Mouse (Mus musculus): ENCODE measurements at regions not wholly inside any gene's neighbourhood (a gene's known extent, or its start where the extent isn't known, plus 50 kb on each side); places are given as distances from the start of the nearest gene placed in this dataset.

DNA sequence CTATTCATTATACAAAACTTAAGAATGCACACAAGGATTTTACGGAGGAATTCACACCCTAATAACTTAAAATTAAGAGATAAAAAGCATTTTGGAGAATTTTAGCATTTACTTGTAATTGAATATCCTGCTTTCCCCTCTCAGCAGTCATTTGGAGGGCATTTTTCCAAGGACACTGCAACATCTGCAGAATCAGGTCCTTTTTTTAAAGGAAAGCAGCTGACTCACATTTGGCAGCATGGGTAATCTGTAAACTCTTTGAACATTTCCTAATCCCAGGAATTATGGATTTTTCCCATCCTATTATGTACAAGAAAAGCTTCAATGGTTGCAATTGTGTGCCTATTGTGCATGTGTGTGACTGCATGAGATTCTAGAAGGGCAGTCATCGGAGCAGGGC, 112.0 kb downstream of the Gm19410 start:
- no peak for DNase-seq (ENCODE audit: low spot score)
- H3K9me3 ChIP-seq (replicated peaks; ENCODE audit: control insufficient read depth, low read length) = no peaks in the 10 kb centered on the region
- H3K27me3 ChIP-seq (replicated peaks; ENCODE audit: control insufficient read depth, insufficient read depth, low read length) = no peaks in the 10 kb centered on the region
- 76% methylated on average over 2 of the region's 2 CpGs for WGBS
- no peak for ATAC-seq
- H3K27ac ChIP-seq (ENCODE audit: low read depth, low read length) = no peak overlapping the region
- H3K4me2 ChIP-seq (ENCODE audit: low read length) = no peak overlapping the region
- no peak overlapping the region for H3K4me3 ChIP-seq (ENCODE audit: low read depth, low read length)
- no peak overlapping the region for H3K9ac ChIP-seq (ENCODE audit: low read length)
- H3K36me3 ChIP-seq (ENCODE audit: control insufficient read depth, insufficient read depth, low read length) = no peaks in the 10 kb centered on the region
- peaks cover 21% of the 10 kb centered on the region; the same call in 1 of the 2 replicates for H3K4me1 ChIP-seq (ENCODE audit: control insufficient read depth, insufficient read depth, low read length)

GRCm38 (mm10) chr8:35881810-35882209, 116.2 kb downstream of the Gm19410 start:
- H3K4me3 ChIP-seq (ENCODE audit: low read depth, low read length) = no peak overlapping the region
- ATAC-seq (no peak), DNase-seq (ENCODE audit: low spot score) (no peak)
- no peaks in the 10 kb centered on the region for H3K27me3 ChIP-seq (replicated peaks; ENCODE audit: control insufficient read depth, insufficient read depth, low read length)
- WGBS = 82% methylated on average over 5 of the region's 5 CpGs
- H3K36me3 ChIP-seq (ENCODE audit: control insufficient read depth, insufficient read depth, low read length) = no peaks in the 10 kb centered on the region
- H3K4me2 ChIP-seq (ENCODE audit: low read length) = no peak overlapping the region
- no peak overlapping the region for H3K9ac ChIP-seq (ENCODE audit: low read length)
- H3K4me1 ChIP-seq (ENCODE audit: control insufficient read depth, insufficient read depth, low read length) = peaks cover 16% of the 10 kb centered on the region
- 0 out of 2 replicates have a peak, but pooled peaks cover 6% of the 10 kb centered on the region for H3K9me3 ChIP-seq (replicated peaks; ENCODE audit: control insufficient read depth, low read length)
- H3K27ac ChIP-seq (ENCODE audit: low read depth, low read length) = no peak overlapping the region

- DNase-seq (ENCODE audit: low spot score) (peak; percentile 93), ATAC-seq (peak; percentile 88)
- Histone ChIP-seq H3K27ac (ENCODE audit: low read depth, low read length) (peak overlapping the region; percentile 36; the same call in 1 of the 2 replicates), H3K27me3 (replicated peaks; ENCODE audit: control insufficient read depth, insufficient read depth, low read length) (no peaks in the 10 kb centered on the region), H3K4me2 (ENCODE audit: low read length) (peak overlapping the region; percentile 28), H3K9ac (ENCODE audit: low read length) (peak overlapping the region; percentile 13; the same call in 1 of the 2 replicates), H3K4me3 (ENCODE audit: low read depth, low read length) (no peak overlapping the region), H3K9me3 (replicated peaks; ENCODE audit: control insufficient read depth, low read length) (0 out of 2 replicates have a peak, but pooled peaks cover 6% of the 10 kb centered on the region), H3K4me1 (ENCODE audit: control insufficient read depth, insufficient read depth, low read length) (peaks cover 11% of the 10 kb centered on the region), H3K36me3 (ENCODE audit: control insufficient read depth, insufficient read depth, low read length) (no peaks in the 10 kb centered on the region)
- WGBS = 8% methylated on average over 12 of the region's 12 CpGs
Observed at GRCm38 (mm10) chr8:35882638-35883455, 117.3 kb downstream of the Gm19410 start.

GRCm38 (mm10) chr8:35883456-35883780, 117.8 kb downstream of the Gm19410 start:
- H3K4me1 ChIP-seq (ENCODE audit: control insufficient read depth, insufficient read depth, low read length) = peaks cover 11% of the 10 kb centered on the region
- 0 out of 2 replicates have a peak, but pooled peaks cover 6% of the 10 kb centered on the region for H3K9me3 ChIP-seq (replicated peaks; ENCODE audit: control insufficient read depth, low read length)
- H3K9ac ChIP-seq (ENCODE audit: low read length) = no peak overlapping the region
- peak overlapping the region; percentile 36; the same call in 1 of the 2 replicates for H3K27ac ChIP-seq (ENCODE audit: low read depth, low read length)
- WGBS = 12% methylated on average over 1 of the region's 1 CpGs
- no peak overlapping the region for H3K4me3 ChIP-seq (ENCODE audit: low read depth, low read length)
- H3K27me3 ChIP-seq (replicated peaks; ENCODE audit: control insufficient read depth, insufficient read depth, low read length) = no peaks in the 10 kb centered on the region
- DNase-seq (ENCODE audit: low spot score) = peak; percentile 54
- ATAC-seq = peak; percentile 75
- H3K36me3 ChIP-seq (ENCODE audit: control insufficient read depth, insufficient read depth, low read length) = no peaks in the 10 kb centered on the region
- H3K4me2 ChIP-seq (ENCODE audit: low read length) = peak overlapping the region; percentile 28; the same call in 1 of the 2 replicates

DNA sequence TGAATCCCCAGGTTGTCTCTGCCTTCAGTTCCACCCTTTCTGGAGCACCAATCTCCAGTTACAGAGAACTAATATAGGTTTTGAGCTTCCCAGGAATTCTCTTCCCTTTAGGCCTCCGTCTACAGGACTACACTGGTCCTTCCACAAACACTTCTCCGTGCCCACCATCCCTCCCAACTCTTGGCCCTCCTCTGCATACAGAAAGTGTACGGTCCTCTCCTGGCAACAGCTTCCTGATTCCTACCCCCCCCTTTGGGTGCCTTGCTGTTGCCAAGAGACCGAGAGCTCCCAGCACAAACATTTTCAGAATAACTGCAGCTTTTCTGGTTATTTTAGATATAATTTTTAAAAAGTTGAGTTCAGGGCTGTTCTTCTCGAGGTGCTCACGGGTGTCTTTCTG, 119.0 kb downstream of the Gm19410 start:
- Histone ChIP-seq H3K4me2 (ENCODE audit: low read length) (no peak overlapping the region), H3K27ac (ENCODE audit: low read depth, low read length) (no peak overlapping the region), H3K4me1 (ENCODE audit: control insufficient read depth, insufficient read depth, low read length) (peaks cover 11% of the 10 kb centered on the region), H3K4me3 (ENCODE audit: low read depth, low read length) (no peak overlapping the region), H3K9ac (ENCODE audit: low read length) (no peak overlapping the region), H3K9me3 (replicated peaks; ENCODE audit: control insufficient read depth, low read length) (0 out of 2 replicates have a peak, but pooled peaks cover 6% of the 10 kb centered on the region), H3K36me3 (ENCODE audit: control insufficient read depth, insufficient read depth, low read length) (no peaks in the 10 kb centered on the region), H3K27me3 (replicated peaks; ENCODE audit: control insufficient read depth, insufficient read depth, low read length) (no peaks in the 10 kb centered on the region)
- WGBS = 78% methylated on average over 6 of the region's 6 CpGs
- no peak for DNase-seq (ENCODE audit: low spot score)
- no peak for ATAC-seq

DNA sequence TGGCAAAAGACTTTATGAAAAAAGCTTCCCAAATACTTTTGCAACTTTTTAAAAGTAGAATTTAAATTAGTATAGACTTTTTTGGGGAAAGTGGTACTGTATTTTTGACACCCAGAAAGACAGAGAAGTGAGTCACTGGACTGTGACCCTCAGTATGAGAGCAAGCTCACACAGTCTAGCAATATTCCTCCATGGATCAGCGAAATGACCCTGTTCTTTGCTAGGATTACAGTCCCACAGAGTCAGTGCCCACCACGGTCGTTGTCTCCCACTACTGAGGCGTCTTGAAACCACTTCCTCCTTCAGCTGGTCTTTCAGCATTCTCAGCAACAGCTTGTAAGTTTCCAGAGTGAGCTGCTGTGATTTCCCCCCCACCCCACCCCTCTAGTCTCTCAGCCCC, 124.5 kb downstream of the Gm19410 start:
- Histone ChIP-seq H3K4me1 (ENCODE audit: control insufficient read depth, insufficient read depth, low read length) (no peaks in the 10 kb centered on the region), H3K27ac (ENCODE audit: low read depth, low read length) (no peak overlapping the region), H3K36me3 (ENCODE audit: control insufficient read depth, insufficient read depth, low read length) (no peaks in the 10 kb centered on the region), H3K4me3 (ENCODE audit: low read depth, low read length) (no peak overlapping the region), H3K4me2 (ENCODE audit: low read length) (no peak overlapping the region), H3K9ac (ENCODE audit: low read length) (no peak overlapping the region), H3K9me3 (replicated peaks; ENCODE audit: control insufficient read depth, low read length) (0 out of 2 replicates have a peak, but pooled peaks cover 6% of the 10 kb centered on the region), H3K27me3 (replicated peaks; ENCODE audit: control insufficient read depth, insufficient read depth, low read length) (no peaks in the 10 kb centered on the region)
- DNase-seq (ENCODE audit: low spot score) = no peak
- WGBS = 85% methylated on average over 4 of the region's 4 CpGs
- ATAC-seq = no peak

DNA sequence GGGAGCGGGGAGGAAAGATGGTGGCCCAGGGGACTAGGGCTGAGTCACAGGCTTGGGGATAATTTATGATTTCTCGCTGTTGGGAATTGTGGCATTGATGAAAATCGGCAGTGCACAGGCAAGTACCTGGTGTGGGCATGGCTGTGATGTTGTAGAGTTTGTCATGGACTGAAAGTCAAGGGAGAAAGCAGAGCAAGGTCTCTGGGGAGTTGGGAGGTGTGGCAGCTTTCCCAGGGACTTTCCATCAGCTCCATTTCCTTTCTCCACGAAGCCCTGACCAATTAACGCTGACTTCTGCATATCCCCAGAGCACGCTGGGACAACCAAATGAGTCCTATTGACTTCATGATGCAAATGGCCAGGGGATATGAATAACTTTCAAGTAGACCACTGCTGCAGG, 126.2 kb downstream of the Gm19410 start:
- no peak overlapping the region for H3K4me2 ChIP-seq (ENCODE audit: low read length)
- H3K9ac ChIP-seq (ENCODE audit: low read length) = no peak overlapping the region
- no peak for DNase-seq (ENCODE audit: low spot score)
- ATAC-seq = no peak
- no peaks in the 10 kb centered on the region for H3K4me1 ChIP-seq (ENCODE audit: control insufficient read depth, insufficient read depth, low read length)
- no peaks in the 10 kb centered on the region for H3K27me3 ChIP-seq (replicated peaks; ENCODE audit: control insufficient read depth, insufficient read depth, low read length)
- H3K36me3 ChIP-seq (ENCODE audit: control insufficient read depth, insufficient read depth, low read length) = no peaks in the 10 kb centered on the region
- WGBS = 86% methylated on average over 6 of the region's 6 CpGs
- H3K4me3 ChIP-seq (ENCODE audit: low read depth, low read length) = no peak overlapping the region
- no peaks in the 10 kb centered on the region for H3K9me3 ChIP-seq (replicated peaks; ENCODE audit: control insufficient read depth, low read length)
- H3K27ac ChIP-seq (ENCODE audit: low read depth, low read length) = no peak overlapping the region

GRCm38 (mm10) chr8:35898493-35898892, 132.9 kb downstream of the Gm19410 start:
- DNase-seq (ENCODE audit: low spot score) = no peak
- WGBS = 87% methylated on average over 3 of the region's 3 CpGs
- Histone ChIP-seq H3K27me3 (replicated peaks; ENCODE audit: control insufficient read depth, insufficient read depth, low read length) (no peaks in the 10 kb centered on the region), H3K4me3 (ENCODE audit: low read depth, low read length) (no peak overlapping the region), H3K4me2 (ENCODE audit: low read length) (no peak overlapping the region), H3K27ac (ENCODE audit: low read depth, low read length) (no peak overlapping the region), H3K9me3 (replicated peaks; ENCODE audit: control insufficient read depth, low read length) (no peaks in the 10 kb centered on the region), H3K36me3 (ENCODE audit: control insufficient read depth, insufficient read depth, low read length) (no peaks in the 10 kb centered on the region), H3K9ac (ENCODE audit: low read length) (no peak overlapping the region), H3K4me1 (ENCODE audit: control insufficient read depth, insufficient read depth, low read length) (no peaks in the 10 kb centered on the region)
- ATAC-seq = no peak

- H3K4me1 ChIP-seq (ENCODE audit: control insufficient read depth, insufficient read depth, low read length) = no peaks in the 10 kb centered on the region
- no peak overlapping the region for H3K9ac ChIP-seq (ENCODE audit: low read length)
- no peaks in the 10 kb centered on the region for H3K36me3 ChIP-seq (ENCODE audit: control insufficient read depth, insufficient read depth, low read length)
- H3K27me3 ChIP-seq (replicated peaks; ENCODE audit: control insufficient read depth, insufficient read depth, low read length) = no peaks in the 10 kb centered on the region
- no peak overlapping the region for H3K4me3 ChIP-seq (ENCODE audit: low read depth, low read length)
- ATAC-seq (no peak), DNase-seq (ENCODE audit: low spot score) (no peak)
- H3K9me3 ChIP-seq (replicated peaks; ENCODE audit: control insufficient read depth, low read length) = no peaks in the 10 kb centered on the region
- WGBS = 91% methylated on average over 7 of the region's 7 CpGs
- H3K27ac ChIP-seq (ENCODE audit: low read depth, low read length) = no peak overlapping the region
- H3K4me2 ChIP-seq (ENCODE audit: low read length) = no peak overlapping the region
Observed at GRCm38 (mm10) chr8:35901490-35901889, 135.9 kb downstream of the Gm19410 start.

Data from forebrain, embryonic 14.5 days (tissue).